Mouse (Mus musculus) liver, embryonic 11.5 days (tissue): ENCODE measurements around the gene Slc35b3. TPM values are rescaled to one million over a fixed set of nuclear protein-coding genes. Genes with fewer than 3 reads are reported as not detected.

Experiments used
- ATAC-seq: fragments of 200-750 bp; cut with Nextera tagmentation; replicated peaks from 2 replicates; pipeline ENCODE4 v1.8.0; 2017; ENCODE audit warnings: moderate number of reproducible peaks, mild to moderate bottlenecking, moderate TSS enrichment, moderate library complexity; ENCODE audit not compliant: low FRiP score
- DNase-seq: peaks from one replicate; pipeline ENCODE4 v3.0.0-alpha.2; 2017; ENCODE audit warnings: low spot score
- H3K27ac ChIP-seq: fragments of 300-500 bp; sonication (generic); 2 replicates; pipeline ENCODE4 v1.5.1; 2014; ENCODE audit warnings: mild to moderate bottlenecking, low read depth, low read length, control low read depth
- H3K27me3 ChIP-seq: fragments of 300-500 bp; sonication (generic); replicated peaks from 2 replicates; pipeline ENCODE4 v1.6.1; 2014; ENCODE audit warnings: low read length, mixed read lengths; ENCODE audit not compliant: control insufficient read depth, insufficient read depth
- H3K36me3 ChIP-seq: fragments of 300-500 bp; sonication (generic); 2 replicates; pipeline ENCODE4 v1.6.1; 2014; ENCODE audit warnings: mild to moderate bottlenecking, low read length, moderate library complexity, mixed read lengths; ENCODE audit not compliant: control insufficient read depth, insufficient read depth
- H3K4me1 ChIP-seq: fragments of 300-500 bp; sonication (generic); replicated peaks from 2 replicates; pipeline ENCODE4 v1.6.1; 2014; ENCODE audit warnings: low read length, mixed read lengths; ENCODE audit not compliant: control insufficient read depth, insufficient read depth
- H3K4me2 ChIP-seq: fragments of 300-500 bp; sonication (generic); 2 replicates; pipeline ENCODE4 v1.6.1; 2014; ENCODE audit warnings: mild to moderate bottlenecking, control low read depth, moderate library complexity
- H3K4me3 ChIP-seq: fragments of 300-500 bp; sonication (generic); 2 replicates; pipeline ENCODE4 v1.5.1; 2014; ENCODE audit warnings: low read depth, low read length, control low read depth
- H3K9ac ChIP-seq: fragments of 300-500 bp; sonication (generic); 2 replicates; pipeline ENCODE4 v1.6.1; 2014; ENCODE audit warnings: low read depth, low read length, control low read depth
- H3K9me3 ChIP-seq: fragments of 300-500 bp; sonication (generic); 2 replicates; pipeline ENCODE4 v1.6.1; 2016; ENCODE audit warnings: low read length, inconsistent platforms, mixed read lengths; ENCODE audit not compliant: control insufficient read depth
- WGBS: fragments of 180-500 bp; shearing (Covaris S2); extraction: QIAGEN DNeasy Blood & Tissue Kit; methylation state at CpG from one replicate; pipeline ENCODE4 v1.1.7; 2014; 5-methylcytosine and 5-hydroxymethylcytosine counted together
- polyA plus RNA-seq: library from polyadenylated mRNA; unstranded; fragments of >200 nt; fragmentation: Nextera tagmentation; extraction: Ambion mirVana; gene quantifications from 2 replicates; pipeline ENCODE4 v1.2.1, GENCODE M21; 2014

Gene Slc35b3
- polyA plus RNA-seq, 1 experiment from 2014 or later, result 24.9 TPM

DNA sequence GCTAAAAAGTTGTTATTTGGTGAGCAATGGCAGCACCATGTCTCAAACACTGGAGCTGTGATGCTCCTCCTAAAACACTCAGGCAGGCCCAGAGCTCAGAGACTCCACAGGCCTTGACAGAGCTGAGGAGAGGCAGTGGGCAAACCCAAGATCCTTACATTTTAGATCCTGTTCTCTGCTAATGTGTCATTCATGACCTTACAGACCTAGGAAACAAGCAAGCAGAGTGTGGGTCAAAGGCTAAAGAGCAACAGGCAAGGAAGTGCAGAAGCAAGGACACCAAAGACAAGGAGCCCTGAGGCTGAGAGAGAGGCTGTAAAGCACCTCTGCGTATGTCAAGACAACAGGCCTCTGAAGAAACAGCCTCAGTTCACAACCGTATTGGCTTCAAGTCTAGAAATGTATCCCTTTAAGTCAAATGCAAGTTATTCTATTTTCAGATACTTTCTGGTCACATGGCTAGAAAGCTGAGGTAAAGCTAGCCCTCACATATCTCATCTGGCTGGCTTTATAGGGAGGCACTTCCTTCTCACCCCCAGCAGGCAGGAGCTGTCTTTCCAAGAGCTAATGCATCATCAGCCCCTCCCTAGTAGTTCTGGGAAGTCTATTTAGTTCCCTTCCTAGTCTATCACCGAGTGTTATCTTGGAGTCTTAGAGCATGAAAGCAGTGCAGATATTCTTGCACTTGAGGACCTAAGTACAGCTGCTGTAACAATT, 14.2 kb downstream of the Slc35b3 start:
- no peak overlapping the region for H3K4me3 ChIP-seq
- no peaks in the 10 kb centered on the region for H3K9me3 ChIP-seq
- ATAC-seq, result no peak
- H3K36me3 ChIP-seq, result peaks cover 1% of the 10 kb centered on the region; the same call in 1 of the 2 replicates
- no peak overlapping the region for H3K27ac ChIP-seq
- H3K27me3 ChIP-seq, result no peaks in the 10 kb centered on the region
- no peak overlapping the region for H3K9ac ChIP-seq
- 62% methylated on average over 3 of the region's 3 CpGs for WGBS
- peaks cover 4% of the 10 kb centered on the region for H3K4me1 ChIP-seq
- no peak for DNase-seq
- no peak overlapping the region for H3K4me2 ChIP-seq

DNA sequence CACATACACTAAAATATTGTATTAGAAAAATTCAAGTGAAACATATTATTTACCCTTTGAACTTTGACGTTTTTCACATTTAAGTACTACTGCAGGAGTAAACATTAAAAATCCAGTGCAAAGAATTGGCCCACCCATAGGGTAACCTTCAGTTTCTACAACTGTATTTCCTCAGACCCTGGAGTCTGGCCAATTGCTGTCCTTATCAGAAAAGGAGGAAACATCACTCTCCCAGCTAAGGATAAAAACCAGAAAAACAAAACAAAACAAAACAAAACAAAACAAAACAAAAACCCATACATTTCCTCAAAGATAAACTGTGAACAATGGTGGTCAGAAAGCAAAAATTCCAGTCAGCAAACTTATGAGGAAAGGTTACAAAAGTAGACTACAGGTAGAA, 14.9 kb downstream of the Slc35b3 start:
- H3K9me3 ChIP-seq, result no peaks in the 10 kb centered on the region
- H3K4me1 ChIP-seq, result peaks cover 4% of the 10 kb centered on the region
- peaks cover 2% of the 10 kb centered on the region; the same call in 1 of the 2 replicates for H3K36me3 ChIP-seq
- H3K9ac ChIP-seq, result no peak overlapping the region
- no peak overlapping the region for H3K27ac ChIP-seq
- H3K27me3 ChIP-seq, result no peaks in the 10 kb centered on the region
- 72% methylated on average over 1 of the region's 1 CpGs for WGBS
- no peak overlapping the region for H3K4me3 ChIP-seq
- DNase-seq (no peak), ATAC-seq (no peak)
- H3K4me2 ChIP-seq, result no peak overlapping the region

DNA sequence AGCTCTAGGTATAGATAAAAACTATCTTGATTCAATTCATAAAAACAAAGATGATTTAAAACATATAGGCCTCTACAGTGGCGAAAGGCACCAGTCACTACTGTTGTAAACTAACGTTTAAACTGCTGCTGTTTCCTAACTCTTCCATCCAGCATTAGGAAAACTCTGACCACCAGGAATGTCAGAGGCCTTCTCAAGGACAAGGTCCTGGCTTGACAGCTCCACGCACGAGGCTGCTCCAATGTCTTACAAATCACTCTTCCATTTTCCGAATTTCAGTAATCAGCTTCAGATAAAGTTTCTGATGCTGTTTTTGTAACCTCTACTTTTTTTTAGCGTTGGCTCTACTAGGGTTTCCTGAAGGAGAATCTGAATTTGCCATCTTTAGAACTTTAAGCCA, 15.7 kb downstream of the Slc35b3 start:
- 86% methylated on average over 6 of the region's 6 CpGs for WGBS
- H3K9ac ChIP-seq, result no peak overlapping the region
- no peaks in the 10 kb centered on the region for H3K9me3 ChIP-seq
- H3K4me2 ChIP-seq, result no peak overlapping the region
- no peak overlapping the region for H3K4me3 ChIP-seq
- no peaks in the 10 kb centered on the region for H3K27me3 ChIP-seq
- ATAC-seq (no peak), DNase-seq (no peak)
- H3K27ac ChIP-seq, result no peak overlapping the region
- H3K4me1 ChIP-seq, result peaks cover 4% of the 10 kb centered on the region
- peaks cover 6% of the 10 kb centered on the region; the same call in 1 of the 2 replicates for H3K36me3 ChIP-seq

DNA sequence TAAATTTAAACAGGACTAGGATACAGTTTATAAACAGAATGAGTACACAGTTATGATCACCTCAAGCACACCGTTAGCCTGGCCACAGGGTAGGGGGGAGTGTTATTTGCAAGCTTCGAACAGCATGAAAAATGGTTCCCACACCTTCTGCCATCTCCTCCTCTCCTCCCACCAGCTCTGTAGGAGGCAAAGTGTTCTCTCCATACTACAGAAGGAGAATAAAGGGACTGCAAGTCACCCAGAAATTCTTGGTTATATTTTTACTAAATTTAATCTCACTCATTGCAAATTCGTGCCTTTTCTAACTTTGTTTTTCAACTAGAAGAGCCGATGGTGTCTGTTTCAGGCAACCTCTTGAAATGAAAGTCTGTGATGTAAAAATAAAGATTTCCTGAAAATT, 18.9 kb downstream of the Slc35b3 start:
- H3K9ac ChIP-seq, result no peak overlapping the region
- 91% methylated on average over 4 of the region's 4 CpGs for WGBS
- H3K9me3 ChIP-seq, result no peaks in the 10 kb centered on the region
- ATAC-seq (no peak), DNase-seq (no peak)
- no peak overlapping the region for H3K4me3 ChIP-seq
- peaks cover 8% of the 10 kb centered on the region; the same call in 1 of the 2 replicates for H3K36me3 ChIP-seq
- H3K27me3 ChIP-seq, result no peaks in the 10 kb centered on the region
- no peak overlapping the region for H3K27ac ChIP-seq
- no peak overlapping the region for H3K4me2 ChIP-seq
- peaks cover 4% of the 10 kb centered on the region for H3K4me1 ChIP-seq

DNA sequence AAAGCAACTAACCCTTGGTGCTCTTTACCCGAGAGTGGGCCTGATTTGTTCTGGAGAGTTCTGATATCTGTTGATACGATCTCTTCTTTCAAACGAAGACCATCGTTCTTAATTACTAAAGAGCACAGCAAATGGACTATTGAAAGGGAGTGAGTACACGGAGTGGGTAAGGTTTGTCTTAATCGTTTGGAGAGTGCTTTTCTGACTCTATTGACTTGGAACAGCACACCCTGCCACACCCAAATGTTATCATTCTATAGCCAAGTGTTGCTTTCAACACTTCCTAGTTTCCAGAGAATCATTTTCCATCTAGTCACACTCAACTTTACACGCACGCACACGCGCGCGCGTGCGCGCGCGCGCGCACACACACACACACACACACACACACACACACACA, 19.4 kb downstream of the Slc35b3 start:
- H3K4me3 ChIP-seq, result no peak overlapping the region
- H3K9me3 ChIP-seq, result no peaks in the 10 kb centered on the region
- 91% methylated on average over 19 of the region's 19 CpGs for WGBS
- H3K4me2 ChIP-seq, result no peak overlapping the region
- no peak overlapping the region for H3K27ac ChIP-seq
- H3K4me1 ChIP-seq, result no peaks in the 10 kb centered on the region
- H3K27me3 ChIP-seq, result no peaks in the 10 kb centered on the region
- no peak overlapping the region for H3K9ac ChIP-seq
- H3K36me3 ChIP-seq, result peaks cover 11% of the 10 kb centered on the region; the same call in 1 of the 2 replicates
- ATAC-seq (no peak), DNase-seq (no peak)

DNA sequence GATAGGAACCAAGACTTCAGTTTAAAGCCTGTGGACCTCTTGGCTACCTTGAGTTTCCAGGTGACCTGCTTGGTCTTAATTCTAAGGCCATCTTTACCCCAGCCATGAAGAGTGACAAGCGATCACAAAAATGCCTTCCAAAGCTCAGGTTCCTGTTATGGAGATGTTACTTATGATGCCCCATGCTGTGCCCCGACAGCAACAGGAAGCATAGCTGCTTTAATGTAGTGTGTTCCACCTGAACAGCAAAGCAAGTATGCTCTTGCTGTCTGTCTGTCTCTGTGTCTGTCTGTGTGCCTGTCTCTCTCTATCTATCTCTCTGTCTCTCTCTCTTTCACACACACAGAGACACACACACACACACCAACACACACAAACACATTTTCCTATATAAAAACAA, 22.2 kb downstream of the Slc35b3 start:
- DNase-seq (no peak), ATAC-seq (no peak)
- H3K4me2 ChIP-seq, result no peak overlapping the region
- WGBS, result 86% methylated on average over 2 of the region's 2 CpGs
- no peak overlapping the region for H3K4me3 ChIP-seq
- no peaks in the 10 kb centered on the region for H3K27me3 ChIP-seq
- H3K9ac ChIP-seq, result no peak overlapping the region
- no peak overlapping the region for H3K27ac ChIP-seq
- H3K4me1 ChIP-seq, result no peaks in the 10 kb centered on the region
- H3K9me3 ChIP-seq, result no peaks in the 10 kb centered on the region
- H3K36me3 ChIP-seq, result peaks cover 19% of the 10 kb centered on the region; the same call in 1 of the 2 replicates

DNA sequence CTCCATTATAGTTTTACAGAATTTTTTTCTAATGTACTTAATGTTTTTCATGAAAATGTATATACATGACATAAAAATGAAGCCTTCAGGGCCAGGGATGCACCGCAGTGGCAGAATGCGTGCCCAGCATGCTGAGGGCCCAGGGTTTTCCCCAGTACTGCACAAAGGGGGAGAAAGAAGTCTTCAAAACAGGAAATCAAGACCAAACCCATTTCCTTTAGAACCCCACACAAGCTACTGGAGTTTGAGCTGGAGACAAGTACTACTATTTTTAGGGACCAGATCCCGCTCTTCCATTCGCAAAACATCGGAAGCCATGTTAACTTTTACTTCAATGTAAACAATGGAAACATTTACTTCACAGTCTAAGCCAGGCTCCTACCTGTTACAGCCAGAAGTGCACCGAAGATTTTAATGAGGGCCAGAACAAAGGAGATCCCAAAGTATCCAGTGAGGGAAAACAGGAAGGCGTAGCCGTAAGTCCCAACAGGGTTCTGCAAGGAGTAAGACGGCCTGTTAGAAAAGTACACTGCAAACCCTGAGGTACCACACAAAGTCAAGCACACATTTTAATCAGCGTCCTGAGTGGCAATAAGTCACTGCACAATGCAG, 23.7 kb downstream of the Slc35b3 start:
- H3K27me3 ChIP-seq, result no peaks in the 10 kb centered on the region
- no peak overlapping the region for H3K4me2 ChIP-seq
- no peaks in the 10 kb centered on the region for H3K9me3 ChIP-seq
- peaks cover 23% of the 10 kb centered on the region; the same call in 1 of the 2 replicates for H3K36me3 ChIP-seq
- H3K4me3 ChIP-seq, result no peak overlapping the region
- DNase-seq (no peak), ATAC-seq (no peak)
- WGBS, result 89% methylated on average over 10 of the region's 10 CpGs
- H3K4me1 ChIP-seq, result no peaks in the 10 kb centered on the region
- no peak overlapping the region for H3K27ac ChIP-seq
- no peak overlapping the region for H3K9ac ChIP-seq

DNA sequence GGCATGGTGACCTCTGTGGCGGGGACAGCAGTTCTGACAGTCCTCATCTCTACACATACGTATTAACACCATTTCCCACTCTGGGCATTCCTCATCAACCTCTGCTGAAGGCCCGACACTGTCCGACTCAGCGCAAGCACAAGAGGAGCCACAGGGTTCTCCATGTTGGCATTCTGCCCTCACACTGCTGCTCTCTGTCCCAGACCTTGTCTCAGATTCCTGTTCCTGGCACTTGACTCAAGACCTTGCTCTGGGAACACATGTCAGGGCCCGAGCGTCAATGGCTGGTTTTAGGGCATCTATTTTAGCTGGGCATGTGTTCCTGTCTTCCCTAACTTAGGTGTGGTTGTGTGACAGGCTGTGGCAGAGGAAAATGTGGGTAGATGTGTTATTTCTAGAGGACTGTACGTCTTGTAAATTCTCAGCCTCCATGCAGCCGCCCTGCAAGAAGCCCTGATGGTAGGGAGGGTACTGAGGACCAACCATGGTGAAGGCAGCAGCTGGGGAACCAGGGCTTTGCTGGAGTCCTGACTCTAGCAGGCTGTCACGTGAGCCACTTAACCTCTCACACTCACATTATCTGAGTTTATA, 24.7 kb downstream of the Slc35b3 start:
- 92% methylated on average over 10 of the region's 10 CpGs for WGBS

More for the DNA sequence above, 24.7 kb downstream of the Slc35b3 start:
- DNase-seq, result no peak
- no peak overlapping the region for H3K9ac ChIP-seq
- H3K36me3 ChIP-seq, result peaks cover 21% of the 10 kb centered on the region; the same call in 1 of the 2 replicates
- H3K27ac ChIP-seq, result no peak overlapping the region
- no peak overlapping the region for H3K4me2 ChIP-seq
- no peak overlapping the region for H3K4me3 ChIP-seq
- no peaks in the 10 kb centered on the region for H3K27me3 ChIP-seq
- no peaks in the 10 kb centered on the region for H3K9me3 ChIP-seq
- no peaks in the 10 kb centered on the region for H3K4me1 ChIP-seq
- no peak for ATAC-seq
